Mouse (Mus musculus) frontal cortex, postnatal 14 days (tissue): ENCODE measurements at regions not wholly inside any gene's neighbourhood (a gene's known extent, or its start where the extent isn't known, plus 50 kb on each side); places are given as distances from the start of the nearest gene placed in this dataset.

Experiments
- DNase-seq, 2 experiments: peaks; one replicate each; pipeline ENCODE4 v3.0.0; 2022; ENCODE audit warnings: low spot score in 2 of 2

DNA sequence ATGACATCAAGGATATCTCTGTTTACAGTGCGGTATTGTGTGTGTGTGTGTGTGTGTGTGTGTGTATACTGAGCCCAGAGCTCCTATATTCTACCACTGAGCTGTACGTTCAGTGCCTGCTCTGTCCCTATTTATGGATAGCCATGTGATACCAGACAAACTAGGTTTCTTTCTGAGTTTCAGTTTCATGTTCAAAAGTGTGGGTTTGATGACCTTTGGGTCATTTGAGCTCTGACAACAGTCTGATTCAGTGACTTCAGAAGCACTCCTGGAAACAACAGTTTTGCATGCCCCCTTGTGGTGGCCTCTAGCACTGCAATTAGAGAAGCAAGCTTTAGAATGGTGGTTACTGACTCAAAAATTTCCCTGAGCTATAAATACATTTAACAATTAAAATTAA is 50.9 kb upstream of the Tent2 start:
- peak; percentile 36 to 65 for DNase-seq

DNA sequence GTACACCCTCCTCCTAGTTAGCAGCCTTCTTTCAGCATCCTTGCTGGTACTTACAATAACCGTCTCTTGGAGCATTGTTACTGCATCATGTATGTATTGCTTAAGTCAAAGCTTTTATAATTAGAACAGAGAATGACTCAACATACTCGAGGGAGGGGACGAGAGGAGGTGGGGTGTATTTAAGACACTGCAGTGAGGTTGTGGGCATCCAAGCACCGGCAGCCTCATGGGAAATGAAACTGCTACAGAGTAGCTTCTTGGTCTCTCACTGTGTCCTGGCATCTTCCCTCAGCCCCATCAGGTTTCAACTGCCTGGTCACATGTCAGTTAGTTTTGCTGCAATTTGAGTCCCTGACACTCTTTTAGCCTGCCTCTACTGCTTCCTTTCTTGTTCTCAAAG is 50.7 kb upstream of the Homer1 start:
- DNase-seq = no peak
